Mouse (Mus musculus) CH12.LX (cell line): ENCODE results near the gene Bcl6b. TPM values are rescaled to one million over a fixed set of nuclear protein-coding genes. Genes with fewer than 3 reads are reported as not detected.

Experiments
- DNase-seq: peaks from one replicate; pipeline ENCODE4 v3.0.0-alpha.2; 2013; ENCODE audit errors: extremely low read depth
- H3K27ac ChIP-seq: 2 replicates; pipeline ENCODE4 v1.5.1; 2012; ENCODE audit warnings: low read depth, mild to moderate bottlenecking, control low read depth, moderate library complexity; ENCODE audit not compliant: insufficient read depth
- H3K27me3 ChIP-seq: replicated peaks from 2 replicates; pipeline ENCODE3; 2012; ENCODE audit warnings: inconsistent platforms
- H3K36me3 ChIP-seq, 2 experiments: replicated peaks in 1 of 2; 2 replicates each; pipeline versions ENCODE3 to v1.6.1; 2012; ENCODE audit warnings: inconsistent platforms in 1 of 2, low read length in 1 of 2, mild to moderate bottlenecking in 1 of 2, mixed read lengths in 1 of 2, moderate library complexity in 1 of 2; ENCODE audit not compliant: control insufficient read depth in 1 of 2, insufficient read depth in 1 of 2
- H3K4me1 ChIP-seq, 2 experiments: 2 replicates each; pipeline ENCODE4 v1.6.1; 2012; ENCODE audit warnings: inconsistent platforms in 1 of 2, moderate library complexity in 1 of 2; ENCODE audit not compliant: insufficient read depth in 2 of 2, control insufficient read depth in 1 of 2
- H3K4me2 ChIP-seq: 2 replicates; pipeline ENCODE4 v1.6.1; 2012; ENCODE audit warnings: low read depth, mild to moderate bottlenecking, control low read depth; ENCODE audit not compliant: poor library complexity, insufficient read depth, severe bottlenecking
- H3K4me3 ChIP-seq, 3 experiments: fragments of 150-350 bp in 1 of 3; sonication (generic) in 1 of 3; replicated peaks in 1 of 3; 2 replicates each; pipeline versions ENCODE3 to v1.5.1; 2011 to 2012; ENCODE audit warnings: low read depth in 2 of 3, low read length in 2 of 3, mild to moderate bottlenecking in 2 of 3, moderate library complexity in 2 of 3, control low read depth in 1 of 3, improper control_type of control experiment in 1 of 3, inconsistent platforms in 1 of 3, mixed read lengths in 1 of 3; ENCODE audit not compliant: poor library complexity in 1 of 3
- H3K79me2 ChIP-seq: replicated peaks from 2 replicates; pipeline ENCODE4 v1.6.1; 2012; ENCODE audit warnings: mild to moderate bottlenecking, moderate library complexity; ENCODE audit not compliant: control insufficient read depth, poor library complexity, insufficient read depth, severe bottlenecking; ENCODE audit errors: extremely low read depth
- H3K9ac ChIP-seq: 2 replicates; pipeline ENCODE4 v1.6.1; 2012; ENCODE audit warnings: low read depth, mild to moderate bottlenecking, control low read depth, moderate library complexity; ENCODE audit not compliant: insufficient read depth
- H3K9me3 ChIP-seq: replicated peaks from 2 replicates; pipeline ENCODE3; 2012; ENCODE audit warnings: low read length, inconsistent platforms, mixed read lengths
- CTCF ChIP-seq, 2 experiments: IDR thresholded peaks in 1 of 2; conservative IDR thresholded peaks in 1 of 2; 2 replicates each; pipeline ENCODE4 v1.5.1; 2011 to 2012; ENCODE audit warnings: low read depth in 2 of 2, low read length in 2 of 2, improper control_type of control experiment in 1 of 2, inconsistent platforms in 1 of 2, mild to moderate bottlenecking in 1 of 2, moderate library complexity in 1 of 2
- E2F4 ChIP-seq: IDR thresholded peaks from 2 replicates; pipeline ENCODE4 v1.6.1; 2011; ENCODE audit warnings: low read depth, low read length, improper control_type of control experiment; ENCODE audit not compliant: insufficient replicate concordance
- IRF4 ChIP-seq: IDR thresholded peaks from 2 replicates; pipeline ENCODE4 v1.6.1; 2014; ENCODE audit warnings: low read depth, mild to moderate bottlenecking, inconsistent platforms, low read length, improper control_type of control experiment
- JUND ChIP-seq: conservative IDR thresholded peaks from 2 replicates; pipeline ENCODE4 v1.6.1; 2011; ENCODE audit warnings: low read depth, low read length, improper control_type of control experiment
- MAX ChIP-seq: IDR thresholded peaks from 2 replicates; pipeline ENCODE4 v1.6.1; 2011; ENCODE audit warnings: low read length, improper control_type of control experiment
- NRF1 ChIP-seq: IDR thresholded peaks from 2 replicates; pipeline ENCODE4 v1.6.1; 2014; ENCODE audit warnings: low read depth, mild to moderate bottlenecking, inconsistent platforms, low read length, improper control_type of control experiment, moderate library complexity
- RAD21 ChIP-seq: IDR thresholded peaks from 2 replicates; pipeline ENCODE4 v1.6.1; 2011; ENCODE audit warnings: low read depth, mild to moderate bottlenecking, low read length, improper control_type of control experiment, moderate library complexity
- SMC3 ChIP-seq: IDR thresholded peaks from 2 replicates; pipeline ENCODE4 v1.6.1; 2011; ENCODE audit warnings: low read depth, low read length, improper control_type of control experiment
- TCF12 ChIP-seq: IDR thresholded peaks from 2 replicates; pipeline ENCODE4 v1.6.1; 2014; ENCODE audit warnings: low read depth, mild to moderate bottlenecking, inconsistent platforms, low read length, improper control_type of control experiment
- UBTF ChIP-seq: IDR thresholded peaks from 2 replicates; pipeline ENCODE4 v1.6.1; 2012; ENCODE audit warnings: low read depth, mild to moderate bottlenecking, inconsistent platforms, low read length, improper control_type of control experiment, moderate library complexity
- USF2 ChIP-seq: conservative IDR thresholded peaks from 2 replicates; pipeline ENCODE4 v1.6.1; 2011; ENCODE audit warnings: low read depth, low read length, improper control_type of control experiment
- ZC3H11A ChIP-seq: IDR thresholded peaks from 2 replicates; pipeline ENCODE4 v1.6.1; 2012; ENCODE audit warnings: low read depth, mild to moderate bottlenecking, inconsistent platforms, low read length, improper control_type of control experiment
- ZNF384 ChIP-seq: IDR thresholded peaks from 2 replicates; pipeline ENCODE4 v1.6.1; 2012; ENCODE audit warnings: low read depth, low read length, improper control_type of control experiment, inconsistent platforms
- dilution Hi-C: fragments of 300-500 bp; cut with MboI; formaldehyde crosslinking; loops from 2 replicates; pipeline ENCODE4 v1.14.3; 2020; ENCODE audit warnings: low sequenced_read_pairs; ENCODE audit not compliant: extremely low pct_unique_long_range_greater_than_20kb, extremely low pct_ligation_motif_present
- in situ Hi-C: fragments of 300-500 bp; cut with MboI; formaldehyde crosslinking; loops from 3 replicates; pipeline ENCODE4 v1.14.3; 2019; ENCODE audit warnings: low sequenced_read_pairs, low pct_ligation_motif_present, low pct_unique_long_range_greater_than_20kb, mixed read lengths
- polyA plus RNA-seq: library from polyadenylated mRNA; unstranded; fragments of >175 nt; gene quantifications from 2 replicates; pipeline ENCODE4 v1.2.1, GENCODE M21; 2012; ENCODE audit warnings: low read depth; ENCODE audit not compliant: insufficient read length
- total RNA-seq, 2 experiments: library from RNA; depleted of rRNA; stranded (reverse); fragments of 300-350 nt in 1 of 2; fragments of >200 nt in 1 of 2; gene quantifications; 2 replicates each; pipeline ENCODE4 v1.2.3; 2012 to 2014

The Bcl6b gene
- total and polyA plus RNA-seq, 3 experiments: 0.54 to 1.7 (median 0.71) TPM

GRCm38 (mm10) chr11:70192157-70192556 is 37.4 kb downstream of the Bcl6b start:
- DNase-seq: no peak
- dilution Hi-C loops (no loop called here), in situ Hi-C loops (no loop called here)
- Histone ChIP-seq H3K4me3 (no peak overlapping the region), H3K4me2 (no peak overlapping the region), H3K9ac (no peak overlapping the region), H3K27ac (no peak overlapping the region), H3K79me2 (no peaks in the 10 kb centered on the region), H3K9me3 (peaks cover 2% of the 10 kb centered on the region), H3K4me1 (peaks cover 4 to 8% of the 10 kb centered on the region in 2 experiments; a peak in 2 of 4 replicates), H3K27me3 (peaks cover 2% of the 10 kb centered on the region), H3K36me3 (no peaks in the 10 kb centered on the region)
- TF ChIP-seq MAX: no peak
- TF ChIP-seq ZNF384: peak; percentile 80
- no peak for TF ChIP-seq RAD21
- TF ChIP-seq JUND: peak; percentile 53; the same call in 1 of the 2 replicates
- TF ChIP-seq IRF4: peak; percentile 59; the same call in 1 of the 2 replicates
- no peak for TF ChIP-seq USF2

DNA sequence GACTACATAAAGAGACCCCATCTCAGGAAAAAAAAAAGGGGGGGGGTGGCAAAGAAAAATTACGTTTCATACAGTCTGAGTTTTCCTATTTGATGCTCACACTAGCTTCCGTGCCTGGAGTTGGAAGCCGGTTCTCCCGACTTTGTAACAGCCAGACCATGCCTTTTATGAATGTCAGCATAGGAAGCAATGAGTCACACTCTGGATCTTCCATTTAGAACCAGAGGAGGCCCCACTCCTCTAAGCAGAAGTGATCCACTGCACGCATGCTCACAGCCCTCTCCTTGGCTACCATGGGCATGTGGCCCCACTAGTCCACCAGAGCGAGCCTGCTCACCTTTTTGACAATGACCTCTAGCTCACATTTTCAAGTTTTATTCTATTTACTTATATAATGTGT is 38.4 kb downstream of the Bcl6b start:
- H3K9ac ChIP-seq: no peak overlapping the region
- H3K4me3 ChIP-seq: no peak overlapping the region
- no peaks in the 10 kb centered on the region for H3K79me2 ChIP-seq
- no peak overlapping the region for H3K27ac ChIP-seq
- dilution Hi-C loops (no loop called here), in situ Hi-C loops (no loop called here)
- peaks cover 2% of the 10 kb centered on the region for H3K27me3 ChIP-seq
- H3K4me2 ChIP-seq: no peak overlapping the region
- no peak for DNase-seq
- peaks cover 2% of the 10 kb centered on the region for H3K9me3 ChIP-seq
- H3K4me1 ChIP-seq: peaks cover 4 to 8% of the 10 kb centered on the region in 2 experiments; a peak in 2 of 4 replicates
- no peaks in the 10 kb centered on the region for H3K36me3 ChIP-seq
- TF ChIP-seq NRF1 (peak; percentile 38; the same call in 1 of the 2 replicates), UBTF (no peak)

DNA sequence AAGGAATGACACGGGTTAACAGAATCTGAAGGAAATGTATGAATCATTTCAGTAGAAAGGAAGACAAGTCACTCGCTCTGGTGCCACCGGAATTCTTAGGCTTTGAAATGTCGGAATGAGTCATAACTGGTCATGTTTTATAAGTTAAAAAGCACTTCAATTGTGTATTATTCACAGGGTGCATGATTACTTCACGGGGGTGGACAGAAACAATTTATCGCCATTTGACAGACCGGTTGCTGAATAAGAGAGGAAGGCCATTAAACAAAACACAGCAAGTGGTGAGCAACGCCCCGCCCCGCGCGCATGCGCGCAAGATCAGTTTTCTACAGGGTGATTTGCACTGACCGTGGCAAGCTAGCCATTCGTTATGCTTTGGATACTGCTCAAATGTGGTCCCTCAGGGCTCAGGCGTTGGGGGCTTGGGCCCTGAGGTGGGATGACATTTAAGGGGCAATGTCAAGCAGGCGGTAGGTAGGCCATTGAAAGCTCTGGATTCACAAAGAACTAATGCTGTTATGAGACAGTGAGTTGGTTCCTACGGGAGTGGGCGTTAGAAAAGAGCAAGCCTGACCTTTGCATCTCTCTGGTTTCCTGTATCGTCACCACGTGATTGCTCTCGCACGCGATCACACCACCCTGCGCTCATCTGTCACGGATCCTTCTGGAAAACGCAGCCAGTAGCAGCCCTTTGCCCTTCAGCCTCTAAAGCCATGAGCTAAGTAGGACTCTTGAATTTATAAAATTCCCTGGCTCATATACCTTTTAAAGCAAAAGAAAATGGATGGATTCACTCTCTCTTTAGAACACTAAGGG is 40.1 kb downstream of the Bcl6b start:
- in situ Hi-C loops (no loop called here), dilution Hi-C loops (no loop called here)
- peaks cover 2% of the 10 kb centered on the region for H3K27me3 ChIP-seq

More for the DNA sequence above, 40.1 kb downstream of the Bcl6b start:
- Histone ChIP-seq H3K4me1 (peaks cover 4 to 11% of the 10 kb centered on the region in 2 experiments; a peak in 2 of 4 replicates), H3K79me2 (no peaks in the 10 kb centered on the region), H3K27ac (no peak overlapping the region), H3K4me3 (no peak overlapping the region), H3K36me3 (no peaks in the 10 kb centered on the region), H3K9ac (no peak overlapping the region), H3K9me3 (no peaks in the 10 kb centered on the region), H3K4me2 (no peak overlapping the region)
- no peak for TF ChIP-seq CTCF (conservative IDR thresholded peaks at IDR 0.05 in 1 of 2, IDR thresholded peaks at IDR 0.05 in 1 of 2; ENCODE audit: low read depth in 2 of 2, low read length in 2 of 2)
- no peak for TF ChIP-seq TCF12
- TF ChIP-seq SMC3: no peak
- no peak for TF ChIP-seq ZC3H11A
- TF ChIP-seq E2F4: no peak
- no peak for TF ChIP-seq MAX
- TF ChIP-seq NRF1: no peak
- DNase-seq: no peak
